Mouse (Mus musculus) ovary, adult 18-20 months (tissue): Measurements from ENCODE around the gene Cxcr2.
A peak's percentile ranks its signal among the peaks of the same experiment; 100 is the strongest.

Experiments
- DNase-seq: peaks from one replicate; pipeline ENCODE4 v3.0.0; 2022; ENCODE audit warnings: low spot score, mixed read lengths

Cxcr2 gene

GRCm38 (mm10) chr1:74153461-74154184 is at the start of gene Cxcr2:
TSS of gene Cxcr2 (plus strand) at chr1:74153989.
- no peak for DNase-seq

DNA sequence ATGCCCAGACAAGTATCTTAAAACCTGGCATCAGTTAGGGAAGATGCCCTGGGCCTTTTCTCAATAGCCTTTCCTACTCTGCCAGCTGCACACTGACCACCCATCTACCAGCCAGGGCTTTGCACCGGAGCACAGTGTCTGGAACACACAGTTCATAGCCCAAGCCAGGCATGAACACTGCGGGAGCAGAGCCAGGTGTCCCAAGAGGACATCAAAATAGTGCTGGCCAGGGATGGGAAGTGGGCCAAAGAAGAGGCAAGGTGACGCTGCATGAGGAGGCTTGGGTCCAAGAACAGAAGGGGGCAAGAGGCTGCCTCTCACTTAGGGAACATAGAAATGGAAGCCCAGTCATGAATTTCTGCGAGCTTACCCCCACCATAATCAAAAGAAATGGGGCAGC is 48.1 kb upstream of the Cxcr2 start:
- DNase-seq: no peak

DNA sequence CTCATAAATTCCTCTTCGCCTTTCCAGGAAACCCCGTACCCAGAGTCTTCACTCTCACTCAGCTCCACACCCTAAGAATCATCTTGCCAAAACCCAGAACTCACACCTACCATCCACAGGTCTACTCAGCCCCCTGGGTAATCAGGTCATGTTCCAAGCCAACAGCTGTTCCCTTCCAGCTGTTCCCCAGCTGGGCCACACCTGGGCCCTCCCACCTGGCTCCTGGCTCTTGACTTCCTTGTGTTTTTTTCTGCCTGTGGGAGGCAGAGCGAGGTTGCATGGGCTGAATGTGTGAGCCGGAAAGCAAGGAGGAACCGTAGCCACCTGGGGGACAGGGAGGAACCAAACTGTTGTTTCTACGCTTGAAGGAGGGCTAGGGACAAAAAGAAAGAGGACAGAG is 47.6 kb upstream of the Cxcr2 start:
- no peak for DNase-seq

DNA sequence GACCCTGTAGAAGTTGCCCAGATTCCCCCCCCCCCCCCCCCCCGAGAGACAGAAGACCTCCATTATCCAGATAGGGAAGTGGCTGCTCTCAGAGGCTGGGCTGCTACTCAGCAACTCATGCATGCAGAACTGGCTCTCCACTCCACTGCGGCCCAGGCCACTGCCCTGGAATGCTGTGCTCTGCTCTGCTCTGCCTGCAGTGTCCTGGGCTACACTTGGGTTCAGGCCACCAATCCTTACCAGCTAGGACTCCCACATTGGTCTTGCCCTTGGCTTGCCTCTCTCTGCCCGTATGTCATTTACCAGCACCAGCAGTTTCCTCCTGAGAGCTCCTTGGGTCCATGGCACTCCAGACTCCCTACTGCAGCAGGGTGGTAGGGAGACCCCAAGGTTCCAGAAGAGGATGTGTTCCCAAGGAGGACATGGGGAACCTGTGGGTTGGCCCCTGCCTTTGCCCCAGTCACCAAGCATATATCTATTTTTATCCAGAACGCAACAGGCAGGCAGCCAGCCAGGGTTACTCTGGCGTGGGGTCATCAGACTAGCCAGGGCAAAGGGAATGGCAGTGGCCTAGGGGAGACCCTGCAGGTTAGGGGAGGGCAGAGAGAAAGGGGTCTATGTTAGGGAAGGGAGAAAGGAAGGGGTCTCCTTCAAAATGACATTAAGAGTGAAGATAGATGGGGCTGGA is 45.7 kb upstream of the Cxcr2 start:
- no peak for DNase-seq

GRCm38 (mm10) chr1:74109670-74110069 is 44.1 kb upstream of the Cxcr2 start:
- no peak for DNase-seq

- DNase-seq: no peak
Observed at GRCm38 (mm10) chr1:74110932-74111695, 42.7 kb upstream of the Cxcr2 start.

GRCm38 (mm10) chr1:74111696-74112030 is 42.1 kb upstream of the Cxcr2 start:
- DNase-seq: no peak

DNA sequence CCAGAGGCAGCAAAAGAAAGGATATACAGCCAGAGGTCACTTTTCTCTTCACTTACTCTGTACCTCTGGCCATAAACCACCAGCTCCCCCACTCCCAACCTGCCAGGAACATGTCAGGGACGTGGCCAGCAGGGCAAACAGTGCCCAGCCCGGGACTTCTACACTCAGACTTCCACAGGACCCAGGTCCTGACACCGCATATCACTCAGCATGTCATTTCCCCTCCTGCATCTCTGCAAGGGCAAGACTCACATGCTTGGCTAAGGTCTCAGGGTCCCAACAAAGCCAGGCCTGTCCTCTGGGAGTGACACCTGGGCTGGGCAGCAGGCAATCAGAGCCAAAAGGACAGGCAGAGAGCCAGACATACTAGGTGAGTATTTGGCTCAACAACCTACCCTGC is 40.7 kb upstream of the Cxcr2 start:
- DNase-seq: no peak

GRCm38 (mm10) chr1:74117876-74118275 is 35.9 kb upstream of the Cxcr2 start:
- no peak for DNase-seq

DNA sequence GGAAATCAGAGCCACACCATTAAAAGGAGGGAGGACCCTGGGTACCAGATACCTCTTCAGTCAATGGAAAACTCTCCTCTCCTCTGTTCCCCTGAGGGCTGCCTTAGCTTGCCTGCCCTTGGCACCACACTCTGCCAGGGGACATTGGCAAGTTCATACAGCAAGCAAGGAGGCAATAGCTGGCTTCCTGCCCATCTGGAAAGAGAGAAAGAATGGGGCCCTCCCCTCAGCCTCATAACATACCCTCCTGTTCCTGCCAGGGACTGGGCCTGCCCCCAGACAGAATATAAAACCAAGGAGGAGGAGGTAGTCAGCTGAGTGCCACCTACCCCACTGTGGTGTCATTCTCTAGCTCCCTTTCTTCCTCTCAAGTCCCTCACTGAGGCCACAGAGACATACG is 34.7 kb upstream of the Cxcr2 start:
- no peak for DNase-seq

- DNase-seq: no peak
Observed at GRCm38 (mm10) chr1:74121138-74121537, 32.7 kb upstream of the Cxcr2 start.

- peak; percentile 70 for DNase-seq
Observed at GRCm38 (mm10) chr1:74121821-74122576, 31.8 kb upstream of the Cxcr2 start.

GRCm38 (mm10) chr1:74123215-74123614 is 30.6 kb upstream of the Cxcr2 start:
- no peak for DNase-seq

DNA sequence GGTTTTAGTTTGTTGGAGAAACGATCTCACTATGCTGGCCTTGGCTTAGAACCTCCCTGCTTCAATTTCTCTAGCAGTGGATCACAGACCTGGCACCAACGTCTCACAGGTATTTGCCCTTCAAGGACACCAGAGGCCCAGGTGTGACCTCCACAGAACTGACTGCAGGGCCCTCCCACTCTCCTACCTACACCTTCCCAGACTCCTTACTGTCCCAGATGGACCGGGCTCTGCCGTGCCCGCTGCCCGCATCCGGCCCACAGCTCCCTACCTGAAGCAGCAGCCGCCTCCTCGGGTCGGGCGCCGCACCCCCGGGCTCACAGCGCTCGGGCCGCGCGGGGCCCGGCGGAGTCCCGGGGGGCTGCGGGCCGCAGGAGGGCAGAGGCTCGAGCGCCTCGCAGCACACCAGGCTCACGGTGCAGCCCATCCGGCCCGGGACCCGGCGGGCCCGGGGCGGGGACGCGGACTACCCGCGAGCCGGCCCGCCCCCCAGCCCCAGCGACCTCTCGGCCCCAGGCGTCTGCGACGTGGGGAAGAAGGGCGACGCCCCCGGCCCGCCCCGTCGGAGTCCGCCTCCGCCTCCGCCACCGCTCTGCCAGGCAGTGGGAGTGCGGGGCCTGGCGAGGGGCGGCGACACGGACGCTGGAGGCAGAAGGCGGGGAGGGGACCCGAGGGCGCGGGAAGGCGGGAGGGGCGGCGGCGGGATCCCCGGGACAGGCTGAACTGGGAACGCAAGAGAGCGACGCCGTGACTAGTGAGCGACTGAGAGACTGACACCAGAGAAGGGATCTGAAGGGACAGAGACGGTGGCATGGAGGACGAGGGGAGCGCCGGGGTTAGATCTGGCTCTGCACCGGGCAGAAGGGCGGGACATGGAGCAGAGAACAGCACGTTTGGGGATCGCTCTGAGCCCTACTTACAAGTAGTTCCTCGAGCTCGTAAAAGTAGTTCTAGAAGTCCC is 29.5 kb upstream of the Cxcr2 start, which contains the start of gene Tns1:
TSS of gene Tns1 (minus strand) at position 429 of the 961 bp plus-strand sequence.
- DNase-seq: peak; percentile 54

- DNase-seq: peak; percentile 60
Observed at GRCm38 (mm10) chr1:74124991-74125552, 28.7 kb upstream of the Cxcr2 start, which contains the start of gene Rufy4. TSS of gene Rufy4 (plus strand) at chr1:74125541.

DNA sequence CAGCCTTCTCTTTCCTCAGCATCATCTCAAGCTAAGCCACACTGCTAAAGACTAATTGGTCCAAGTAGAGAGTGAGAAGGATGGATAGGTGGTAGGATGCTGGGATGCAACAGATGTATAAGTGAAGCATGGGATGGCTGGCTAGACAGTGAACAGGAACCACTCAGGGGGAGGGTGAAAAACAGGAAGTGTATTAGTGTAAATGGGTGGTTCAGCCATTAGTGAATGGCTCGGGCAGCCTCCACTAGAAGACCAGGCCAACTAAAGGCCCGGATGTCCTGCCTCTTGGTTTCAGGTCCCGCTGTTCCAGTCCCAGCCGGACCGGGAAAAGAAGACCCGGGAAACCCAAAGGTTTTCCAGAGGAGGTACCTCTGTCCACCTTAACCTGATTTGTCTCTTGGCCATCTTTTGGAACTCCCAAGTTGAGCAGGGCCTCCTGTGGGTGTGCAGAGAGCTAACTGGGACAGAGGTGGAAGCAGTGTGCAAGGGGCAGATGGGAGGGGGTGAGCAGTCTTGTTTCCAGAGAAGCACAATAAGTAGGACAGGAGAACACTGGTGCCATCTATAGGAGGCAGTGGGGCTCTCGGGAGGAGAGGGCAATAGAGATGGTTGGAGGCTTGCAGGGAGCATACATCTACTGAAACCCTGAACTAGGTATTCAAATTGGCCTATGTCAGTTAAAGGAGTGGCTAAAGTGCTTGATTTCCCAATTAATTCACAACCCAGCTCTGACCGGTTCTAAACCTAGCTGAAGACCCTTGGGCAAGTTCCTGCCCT is 22.7 kb upstream of the Cxcr2 start:
- no peak for DNase-seq

- no peak for DNase-seq
Observed at GRCm38 (mm10) chr1:74132011-74132410, 21.8 kb upstream of the Cxcr2 start.

- no peak for DNase-seq
Observed at GRCm38 (mm10) chr1:74133954-74134353, 19.8 kb upstream of the Cxcr2 start.

- DNase-seq: no peak
Observed at GRCm38 (mm10) chr1:74135326-74135950, 18.4 kb upstream of the Cxcr2 start.
